Mouse (Mus musculus) testis, adult 2 months (tissue): ENCODE results near the gene Adamtsl1. TPM values are rescaled to one million over a fixed set of nuclear protein-coding genes. Genes with fewer than 3 reads are reported as not detected.

Experiments
- H3K27ac ChIP-seq: fragments of 200-500 bp; 2 replicates; pipeline ENCODE4 v1.5.1; 2012; ENCODE audit warnings: low read depth, low read length; ENCODE audit not compliant: control insufficient read depth, insufficient read depth
- H3K27me3 ChIP-seq: fragments of 200-500 bp; 2 replicates; pipeline ENCODE4 v1.6.1; 2012; ENCODE audit warnings: mild to moderate bottlenecking, low read length, moderate library complexity; ENCODE audit not compliant: control insufficient read depth, insufficient read depth
- H3K36me3 ChIP-seq: fragments of 200-500 bp; 2 replicates; pipeline ENCODE4 v1.6.1; 2012; ENCODE audit warnings: mild to moderate bottlenecking, low read length; ENCODE audit not compliant: control insufficient read depth, insufficient read depth
- H3K4me1 ChIP-seq: fragments of 200-500 bp; 2 replicates; pipeline ENCODE4 v1.6.1; 2012; ENCODE audit warnings: low read length; ENCODE audit not compliant: control insufficient read depth, insufficient read depth
- H3K4me3 ChIP-seq: fragments of 200-500 bp; 2 replicates; pipeline ENCODE4 v1.5.1; 2012; ENCODE audit warnings: low read depth, mild to moderate bottlenecking, low read length, moderate library complexity, mixed read lengths; ENCODE audit not compliant: control insufficient read depth
- CTCF ChIP-seq: fragments of 200-500 bp; IDR thresholded peaks from 2 replicates; pipeline ENCODE4 v1.5.1; 2012; ENCODE audit warnings: low read depth, mild to moderate bottlenecking, inconsistent platforms, low read length, moderate library complexity; ENCODE audit not compliant: control insufficient read depth, insufficient read depth, insufficient replicate concordance
- POLR2A ChIP-seq: fragments of 200-500 bp; IDR thresholded peaks from 2 replicates; pipeline ENCODE4 v1.6.1; 2012; ENCODE audit warnings: low read depth, mild to moderate bottlenecking, inconsistent platforms, low read length, moderate library complexity; ENCODE audit not compliant: control insufficient read depth
- polyA plus RNA-seq: library from polyadenylated mRNA; depleted of rRNA; stranded (reverse); fragments of >200 nt; gene quantifications from 2 replicates; pipeline ENCODE4 v1.2.3, GENCODE M21; 2012

The Adamtsl1 gene
- polyA plus RNA-seq, 1 experiment: 5.2 TPM

- H3K4me3 ChIP-seq: no peak overlapping the region
- no peaks in the 10 kb centered on the region for H3K4me1 ChIP-seq
- H3K27me3 ChIP-seq: no peaks in the 10 kb centered on the region
- no peaks in the 10 kb centered on the region for H3K36me3 ChIP-seq
- no peak for TF ChIP-seq POLR2A
- no peak for TF ChIP-seq CTCF
- no peak overlapping the region for H3K27ac ChIP-seq
Observed at GRCm38 (mm10) chr4:86335861-86336415, 822.0 kb downstream of the Adamtsl1 start.

- Histone ChIP-seq H3K27me3 (no peaks in the 10 kb centered on the region), H3K4me1 (peaks cover 5% of the 10 kb centered on the region), H3K4me3 (no peak overlapping the region), H3K27ac (no peak overlapping the region), H3K36me3 (no peaks in the 10 kb centered on the region)
- TF ChIP-seq CTCF (no peak), POLR2A (no peak)
Observed at GRCm38 (mm10) chr4:86337216-86337765, 823.3 kb downstream of the Adamtsl1 start.

GRCm38 (mm10) chr4:86349341-86349740 lies 835.4 kb downstream of the Adamtsl1 start:
- no peaks in the 10 kb centered on the region for H3K4me1 ChIP-seq
- no peaks in the 10 kb centered on the region for H3K27me3 ChIP-seq
- H3K36me3 ChIP-seq: no peaks in the 10 kb centered on the region
- no peak overlapping the region for H3K27ac ChIP-seq
- H3K4me3 ChIP-seq: no peak overlapping the region
- TF ChIP-seq POLR2A (no peak), CTCF (no peak)

GRCm38 (mm10) chr4:86352121-86352520 lies 838.1 kb downstream of the Adamtsl1 start:
- TF ChIP-seq POLR2A (no peak), CTCF (no peak)
- no peaks in the 10 kb centered on the region for H3K27me3 ChIP-seq

GRCm38 (mm10) chr4:86353550-86353949 lies 839.6 kb downstream of the Adamtsl1 start:
- H3K36me3 ChIP-seq: no peaks in the 10 kb centered on the region
- no peak for TF ChIP-seq POLR2A
- no peak for TF ChIP-seq CTCF
- H3K4me1 ChIP-seq: no peaks in the 10 kb centered on the region
- no peaks in the 10 kb centered on the region for H3K27me3 ChIP-seq
- no peak overlapping the region for H3K27ac ChIP-seq
- no peak overlapping the region for H3K4me3 ChIP-seq

More at GRCm38 (mm10) chr4:86352121-86352520, 838.1 kb downstream of the Adamtsl1 start:
- Histone ChIP-seq H3K4me1 (no peaks in the 10 kb centered on the region), H3K36me3 (no peaks in the 10 kb centered on the region), H3K4me3 (no peak overlapping the region), H3K27ac (no peak overlapping the region)

- Histone ChIP-seq H3K27me3 (no peaks in the 10 kb centered on the region), H3K27ac (no peak overlapping the region), H3K4me1 (no peaks in the 10 kb centered on the region), H3K4me3 (no peak overlapping the region), H3K36me3 (no peaks in the 10 kb centered on the region)
- TF ChIP-seq CTCF (no peak), POLR2A (no peak)
Observed at GRCm38 (mm10) chr4:86359398-86359797, 845.4 kb downstream of the Adamtsl1 start.

- H3K27me3 ChIP-seq: no peaks in the 10 kb centered on the region
- TF ChIP-seq POLR2A: no peak
- no peak for TF ChIP-seq CTCF
- no peaks in the 10 kb centered on the region for H3K4me1 ChIP-seq
- no peaks in the 10 kb centered on the region for H3K36me3 ChIP-seq
- H3K4me3 ChIP-seq: no peak overlapping the region
- no peak overlapping the region for H3K27ac ChIP-seq
Observed at GRCm38 (mm10) chr4:86369055-86369454, 855.1 kb downstream of the Adamtsl1 start.

GRCm38 (mm10) chr4:86373166-86373565 lies 859.2 kb downstream of the Adamtsl1 start:
- TF ChIP-seq CTCF (no peak), POLR2A (no peak)
- no peaks in the 10 kb centered on the region for H3K4me1 ChIP-seq
- H3K36me3 ChIP-seq: no peaks in the 10 kb centered on the region

More at GRCm38 (mm10) chr4:86373166-86373565, 859.2 kb downstream of the Adamtsl1 start:
- Histone ChIP-seq H3K27me3 (no peaks in the 10 kb centered on the region), H3K27ac (no peak overlapping the region), H3K4me3 (no peak overlapping the region)
